Comparison of ENCODE assay signal across 13 mouse cellular contexts in genomic region chr11:79148783-79149182, GRCm38 (mm10).
"Had no signal": no experiment of that assay in that cellular context is flagged by ENCODE, and none has a peak within 500 bp of the region (broad histone marks: within the 10 kb centered on the region; RNA-seq: fewer than 3 reads in every experiment).

No protein-coding gene starts in this region.

- DNase-seq: lung, adult 18-20 months; lung, embryonic 14.5 days; lung, postnatal 10 days; lung, postnatal 4 days; midbrain, embryonic 14.5 days; retina, postnatal 1 day; right cerebral cortex, adult 18-20 months; right cerebral cortex, postnatal 25 days; right cerebral cortex, postnatal 4 days; spleen, adult 18-20 months; thymus, adult 18-20 months; thymus, postnatal 14 days; thymus, postnatal 36 days had no signal
